Mouse (Mus musculus) CH12.LX (cell line): Measurements from ENCODE around the gene Olfr1329.
"Not testable (repeated sequence)": the region's sequence is repeated elsewhere in the genome, so short reads cannot be mapped to it uniquely, and the experiment has no call there.

ENCODE experiments used
- CTCF ChIP-seq, 2 experiments: IDR thresholded peaks in 1 of 2; conservative IDR thresholded peaks in 1 of 2; 2 replicates each; pipeline ENCODE4 v1.5.1; 2011 to 2012; ENCODE audit warnings: low read depth in 2 of 2, low read length in 2 of 2, improper control_type of control experiment in 1 of 2, inconsistent platforms in 1 of 2, mild to moderate bottlenecking in 1 of 2, moderate library complexity in 1 of 2
- E2F4 ChIP-seq: IDR thresholded peaks from 2 replicates; pipeline ENCODE4 v1.6.1; 2011; ENCODE audit warnings: low read depth, low read length, improper control_type of control experiment; ENCODE audit not compliant: insufficient replicate concordance
- ETS1 ChIP-seq: conservative IDR thresholded peaks from 2 replicates; pipeline ENCODE4 v1.6.1; 2012; ENCODE audit warnings: low read depth, mild to moderate bottlenecking, inconsistent platforms, low read length, improper control_type of control experiment, moderate library complexity
- MYC ChIP-seq: IDR thresholded peaks from 2 replicates; pipeline ENCODE4 v1.6.1; 2011; ENCODE audit warnings: low read depth, mild to moderate bottlenecking, improper control_type of control experiment, low read length
- POLR2A ChIP-seq: IDR thresholded peaks from 2 replicates; pipeline ENCODE4 v1.6.1; 2011; ENCODE audit warnings: low read depth, mild to moderate bottlenecking, improper control_type of control experiment, low read length
- USF1 ChIP-seq: IDR thresholded peaks from 2 replicates; pipeline ENCODE4 v1.6.1; 2014; ENCODE audit warnings: low read depth, mild to moderate bottlenecking, inconsistent platforms, low read length, improper control_type of control experiment
- ZC3H11A ChIP-seq: IDR thresholded peaks from 2 replicates; pipeline ENCODE4 v1.6.1; 2012; ENCODE audit warnings: low read depth, mild to moderate bottlenecking, inconsistent platforms, low read length, improper control_type of control experiment
- ZKSCAN1 ChIP-seq: IDR thresholded peaks from 2 replicates; pipeline ENCODE4 v1.6.1; 2012; ENCODE audit warnings: low read depth, inconsistent platforms, low read length, improper control_type of control experiment, borderline replicate concordance

DNA sequence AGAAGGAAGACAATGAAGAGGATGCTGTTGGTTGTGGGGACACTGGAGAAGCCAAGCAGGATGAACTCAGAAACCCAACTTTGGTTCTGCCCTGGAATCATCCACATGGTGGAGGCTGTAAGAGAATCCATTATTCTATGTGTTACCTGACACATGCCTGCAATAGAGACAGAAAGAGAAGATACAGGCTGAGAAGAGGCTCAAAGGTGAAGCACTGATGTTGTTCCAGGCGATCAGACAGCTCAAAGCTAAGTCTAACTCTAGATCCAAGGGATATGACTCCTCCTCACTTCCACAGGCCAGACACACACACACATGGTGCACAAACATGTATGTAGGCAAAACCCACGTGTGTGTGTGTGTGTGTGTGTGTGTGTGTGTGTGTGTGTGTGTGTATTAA lies at the start of gene Olfr1329:
- not testable (repeated sequence) for TF ChIP-seq ZC3H11A; POLR2A; ETS1; USF1; E2F4; CTCF (conservative IDR thresholded peaks at IDR 0.05 in 1 of 2, IDR thresholded peaks at IDR 0.05 in 1 of 2; ENCODE audit: low read depth in 2 of 2, low read length in 2 of 2); ZKSCAN1; MYC
